Mouse (Mus musculus) monocyte, adult 2 months (primary cell): ENCODE data around the gene Magi3.

Source experiments
- DNase-seq, 2 experiments: peaks; one replicate each; pipeline ENCODE4 v3.0.0; 2022; ENCODE audit warnings: low spot score in 2 of 2, low read depth in 1 of 2

Magi3 gene

DNA sequence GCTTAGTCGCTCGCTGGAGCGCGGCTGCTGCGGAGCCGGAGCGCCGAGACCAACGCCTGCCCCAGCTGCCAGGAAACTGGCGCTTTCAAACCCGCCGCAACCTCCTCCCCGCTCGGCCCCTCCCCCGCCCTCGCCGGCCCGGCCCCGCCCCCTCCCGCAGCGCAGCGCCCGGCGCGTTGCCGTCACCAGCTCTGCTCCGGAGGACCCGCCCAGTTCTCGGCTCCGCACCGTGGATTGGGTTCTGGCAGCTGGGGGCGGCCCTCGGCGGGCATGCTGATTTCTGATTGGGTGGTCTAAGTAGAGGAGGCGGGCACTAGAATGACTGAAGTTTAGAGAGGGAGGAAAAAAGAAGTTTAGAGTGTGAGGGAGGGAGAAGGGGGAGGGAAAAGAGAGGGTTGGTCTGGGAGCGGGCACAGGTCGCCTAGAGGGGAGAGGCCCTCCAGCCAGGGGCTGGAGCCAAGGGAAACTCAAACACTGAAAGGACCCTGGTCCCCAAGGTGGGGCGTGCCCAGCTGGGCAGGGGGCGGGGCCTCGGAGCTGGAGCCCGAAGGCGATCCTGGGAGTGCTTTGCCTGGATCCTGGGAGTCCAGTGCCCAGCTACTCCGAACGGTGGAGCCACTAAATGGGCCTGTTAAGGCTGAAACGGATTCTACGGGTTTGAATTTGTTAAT, at the start of gene Magi3:
Gene Magi3 (minus strand): TSS at position 80 of the 671 bp plus-strand sequence.
- DNase-seq = peak; percentile 92 to 93

GRCm38 (mm10) chr3:104264530-104265145, 44.5 kb upstream of the Magi3 start:
- no peak for DNase-seq

DNA sequence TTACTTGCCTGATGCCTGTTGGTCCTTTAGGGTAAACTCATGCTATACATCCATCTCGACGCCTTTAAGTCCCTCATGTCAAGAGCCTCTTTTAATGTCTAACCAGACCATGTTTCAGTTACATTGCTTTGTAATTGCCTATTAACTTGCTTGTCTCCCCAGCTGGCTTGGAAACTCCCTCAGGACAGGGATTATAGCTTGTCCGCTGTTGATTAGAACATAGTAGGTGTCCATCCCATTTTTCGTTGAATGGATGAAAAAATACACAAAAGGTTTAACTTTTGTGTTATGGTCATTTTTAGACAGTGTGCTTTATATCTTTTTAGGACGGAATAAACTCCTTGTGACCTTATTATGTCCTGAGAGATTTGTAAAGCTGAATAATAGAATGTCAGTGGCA, 40.0 kb upstream of the Magi3 start:
- DNase-seq = no peak

DNA sequence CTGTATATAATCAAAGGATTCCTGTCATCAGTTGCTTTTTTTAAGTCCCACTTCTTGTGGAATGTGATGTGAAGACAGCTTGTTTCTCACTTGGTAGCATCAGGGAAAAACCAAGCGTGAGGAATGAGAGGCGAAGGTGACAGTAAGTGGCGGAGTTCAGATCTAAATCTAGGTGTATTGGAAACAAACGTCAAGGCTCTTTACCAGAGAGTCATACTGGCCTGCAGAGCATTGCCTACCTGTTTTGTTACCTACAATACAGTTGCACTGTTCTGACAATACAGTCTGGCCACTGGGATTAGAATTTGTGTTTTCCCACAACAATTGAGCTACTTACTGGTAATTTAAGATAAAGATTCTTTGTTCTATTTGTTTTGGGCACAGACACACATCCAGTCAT, 39.0 kb upstream of the Magi3 start:
- no peak for DNase-seq

DNA sequence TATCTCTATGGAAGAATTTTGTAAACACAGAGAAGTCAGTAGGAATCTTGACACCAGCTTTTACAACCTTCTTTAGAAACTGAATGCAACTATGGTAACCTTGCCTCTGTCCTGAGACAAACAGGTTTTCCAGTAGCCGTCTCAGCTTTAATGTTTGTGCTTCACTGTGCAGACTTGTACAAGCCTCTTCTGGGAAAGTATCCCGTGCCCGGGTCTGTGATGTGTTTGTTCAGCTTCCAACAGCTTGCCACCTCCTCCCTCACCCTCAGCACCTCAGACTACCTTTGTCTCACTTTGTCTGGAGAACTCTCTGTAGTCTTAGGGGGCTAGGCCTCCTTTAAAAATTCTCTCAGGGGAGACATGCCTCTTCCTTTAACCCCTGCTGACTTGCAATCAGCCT, 36.9 kb upstream of the Magi3 start:
- DNase-seq = no peak

GRCm38 (mm10) chr3:104253760-104254159, 33.6 kb upstream of the Magi3 start:
- no peak for DNase-seq

GRCm38 (mm10) chr3:104247850-104248249, 27.7 kb upstream of the Magi3 start:
- no peak for DNase-seq

DNA sequence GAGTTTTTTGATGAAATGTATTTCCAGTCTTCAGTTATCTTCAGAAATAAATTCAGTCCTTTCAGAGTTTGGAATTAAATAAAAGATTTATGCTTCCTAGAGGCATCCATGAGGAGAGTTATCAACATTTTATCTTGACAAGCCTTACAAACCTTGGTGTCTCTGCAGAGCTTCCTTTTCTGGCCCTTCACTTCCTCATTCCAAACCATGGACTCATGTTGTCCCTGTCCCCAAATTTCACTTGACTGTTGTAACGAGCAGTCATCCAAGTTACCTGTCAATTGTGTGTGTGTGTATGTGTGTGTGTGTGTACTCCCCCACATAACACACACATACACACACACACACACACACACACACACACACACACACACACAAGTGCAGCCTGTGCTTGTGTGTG, 26.9 kb upstream of the Magi3 start:
- DNase-seq = no peak

DNA sequence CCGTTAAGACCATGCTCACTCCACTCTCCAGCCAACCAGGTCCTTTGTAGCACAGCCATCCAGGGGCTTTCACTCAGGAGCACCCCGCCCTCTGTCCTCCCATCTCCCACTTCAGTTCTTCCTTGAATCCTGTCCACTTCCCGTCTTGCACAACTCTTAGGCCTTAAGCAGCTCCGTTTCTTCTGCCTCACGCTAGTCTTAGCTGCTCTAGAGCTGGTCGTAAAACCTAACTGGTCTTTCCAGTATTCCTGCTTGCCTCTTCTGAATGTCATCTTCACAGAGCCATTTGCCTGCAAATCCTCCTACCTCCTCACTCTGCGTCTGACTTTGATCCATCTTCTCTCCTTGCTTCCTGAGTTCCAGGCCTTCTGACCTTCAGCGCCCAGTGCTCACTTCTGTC, 24.2 kb upstream of the Magi3 start:
- no peak for DNase-seq

DNA sequence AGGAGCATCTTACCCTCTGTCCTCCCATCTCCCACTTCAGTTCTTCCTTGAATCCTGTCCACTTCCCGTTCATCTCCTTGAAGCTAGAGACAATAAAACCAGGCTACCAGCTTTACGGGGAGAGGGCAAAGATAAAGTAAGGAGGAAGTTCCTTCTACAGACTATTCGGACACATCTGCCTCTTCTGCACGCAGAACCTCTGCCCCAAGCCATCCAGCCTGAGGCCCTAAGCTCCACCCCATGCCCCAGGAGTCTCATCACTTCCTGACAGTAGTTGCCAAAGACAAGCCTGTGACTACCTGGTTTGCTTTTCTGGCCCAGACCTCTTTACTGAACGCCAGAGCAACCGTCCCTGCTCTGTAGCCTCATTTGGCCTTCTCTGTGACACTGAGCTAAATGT, 23.8 kb upstream of the Magi3 start:
- DNase-seq = no peak

- no peak for DNase-seq
Measured at GRCm38 (mm10) chr3:104239785-104240184, 19.6 kb upstream of the Magi3 start.

- no peak for DNase-seq
Measured at GRCm38 (mm10) chr3:104239376-104239775, 19.2 kb upstream of the Magi3 start.

DNA sequence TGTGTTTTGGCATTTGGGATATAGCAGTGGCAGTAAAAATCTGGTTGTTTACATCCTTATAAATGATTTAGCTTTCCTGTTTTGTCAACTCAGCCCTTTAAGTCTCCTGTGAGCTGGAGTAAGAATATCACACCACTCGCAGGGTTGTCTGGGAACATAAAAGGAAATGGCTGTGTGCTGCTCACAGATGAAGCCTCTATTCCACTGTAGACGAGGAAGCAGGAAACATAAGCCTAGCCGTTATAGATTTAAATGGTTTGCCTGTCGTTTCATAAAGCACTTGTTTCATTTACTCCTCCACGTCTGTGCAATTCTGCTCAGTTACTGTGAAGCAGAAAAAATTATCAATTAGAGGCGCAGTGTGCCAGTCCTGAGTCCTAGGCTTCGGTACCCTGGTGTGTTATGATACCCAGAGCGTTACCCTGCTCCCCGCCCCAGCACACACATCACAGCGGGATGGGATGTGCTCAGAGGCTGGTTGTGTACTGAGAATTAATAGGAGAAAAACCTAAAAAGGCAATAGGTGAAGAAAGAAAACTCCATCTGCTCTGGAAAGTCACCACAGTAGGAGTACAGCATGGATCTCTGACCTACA, 17.8 kb upstream of the Magi3 start:
- DNase-seq = no peak

DNA sequence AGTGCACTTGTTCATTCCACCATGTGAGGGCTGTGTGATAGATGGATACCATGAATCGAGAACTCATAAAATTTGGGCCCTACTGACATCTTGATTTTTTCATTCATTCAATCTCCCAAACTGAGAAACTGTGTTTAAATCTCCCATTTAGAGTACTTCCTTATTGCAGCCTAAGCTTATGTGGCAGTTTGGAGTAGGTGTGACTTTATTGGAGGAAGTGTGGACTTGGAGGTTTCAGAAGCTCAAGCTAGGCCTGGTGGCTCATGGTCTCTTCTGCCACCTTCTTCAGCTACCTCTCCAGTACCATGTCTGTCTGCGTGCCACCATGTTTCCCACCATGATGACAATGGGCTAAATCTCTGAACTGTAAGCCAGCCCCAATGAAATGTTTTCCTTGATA, 15.9 kb upstream of the Magi3 start:
- no peak for DNase-seq

- DNase-seq = no peak
Measured at GRCm38 (mm10) chr3:104235099-104235498, 14.9 kb upstream of the Magi3 start.

DNA sequence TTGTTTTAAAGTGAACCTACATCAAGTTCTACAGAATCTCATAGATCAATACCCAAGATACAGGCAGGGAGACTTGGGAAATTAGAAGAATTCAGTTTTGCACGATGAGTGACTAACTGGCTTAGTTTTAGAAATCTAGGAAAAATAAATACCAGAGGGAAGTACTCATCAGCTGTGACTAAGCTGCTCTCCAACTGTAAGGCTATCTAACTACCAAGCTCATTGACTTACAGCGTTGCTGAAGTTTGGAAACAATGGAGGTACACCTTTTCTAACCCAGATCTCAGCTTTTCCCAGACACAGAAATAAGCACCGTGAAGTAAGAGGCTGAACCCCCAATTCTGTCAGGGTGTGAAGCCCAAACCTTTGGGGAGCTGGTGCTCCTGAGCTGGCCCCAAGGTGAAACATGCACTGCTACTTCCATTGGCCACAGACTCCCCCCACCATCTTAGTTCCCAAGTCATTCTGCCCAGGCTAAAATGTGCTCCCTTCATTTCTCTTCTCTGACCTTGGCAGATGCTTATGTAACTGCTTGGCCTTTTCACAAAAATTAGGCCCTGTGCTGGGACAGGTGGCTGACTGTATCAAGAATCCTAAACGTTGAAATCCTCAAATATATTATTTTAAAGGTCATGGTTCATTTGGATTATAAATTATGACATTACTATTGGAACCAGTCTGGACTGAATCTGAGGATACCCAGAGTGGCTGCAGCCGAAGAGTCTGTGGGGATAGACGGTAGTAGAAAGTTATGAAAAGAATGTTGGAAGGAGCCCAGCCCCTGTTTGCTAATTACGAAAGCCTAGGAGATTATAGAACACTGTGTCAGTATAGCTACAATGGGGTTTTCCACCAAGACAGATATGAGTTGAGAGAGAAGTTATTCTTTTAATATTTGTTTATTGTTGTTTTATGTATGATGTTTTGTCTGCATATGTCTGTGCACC, 13.5 kb upstream of the Magi3 start:
- no peak for DNase-seq

DNA sequence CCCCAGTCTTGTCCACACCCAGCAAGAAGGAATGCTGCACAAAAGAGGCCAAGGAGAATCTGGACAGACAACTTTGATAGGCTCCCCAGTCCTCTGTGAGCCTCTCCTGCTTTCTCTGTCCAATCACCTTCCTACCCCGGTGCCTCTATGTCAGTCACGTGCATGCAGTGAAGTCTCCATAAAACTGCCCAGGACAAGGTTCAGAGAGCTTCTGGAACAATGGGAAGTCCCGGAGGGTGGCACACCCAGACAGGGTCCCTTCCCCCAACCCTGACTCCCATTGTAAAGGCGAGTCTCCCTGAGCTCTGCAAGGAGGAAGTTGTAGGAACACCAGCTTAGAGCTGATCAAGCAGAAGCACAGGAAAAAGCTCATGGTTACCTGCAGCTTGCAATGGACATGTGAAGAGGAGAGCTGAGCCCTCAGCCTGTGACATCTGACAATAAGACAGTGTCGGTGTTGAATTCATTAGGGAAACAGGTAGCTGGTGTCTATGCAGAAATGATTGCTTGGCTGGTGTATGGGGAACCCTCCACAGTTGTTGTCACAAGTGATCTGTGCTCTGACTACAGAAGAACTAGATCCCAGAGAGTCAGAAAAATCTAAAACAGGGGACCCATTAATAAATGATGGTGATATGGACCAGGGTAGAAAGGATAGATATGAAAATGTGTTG, 7.4 kb upstream of the Magi3 start:
- no peak for DNase-seq

DNA sequence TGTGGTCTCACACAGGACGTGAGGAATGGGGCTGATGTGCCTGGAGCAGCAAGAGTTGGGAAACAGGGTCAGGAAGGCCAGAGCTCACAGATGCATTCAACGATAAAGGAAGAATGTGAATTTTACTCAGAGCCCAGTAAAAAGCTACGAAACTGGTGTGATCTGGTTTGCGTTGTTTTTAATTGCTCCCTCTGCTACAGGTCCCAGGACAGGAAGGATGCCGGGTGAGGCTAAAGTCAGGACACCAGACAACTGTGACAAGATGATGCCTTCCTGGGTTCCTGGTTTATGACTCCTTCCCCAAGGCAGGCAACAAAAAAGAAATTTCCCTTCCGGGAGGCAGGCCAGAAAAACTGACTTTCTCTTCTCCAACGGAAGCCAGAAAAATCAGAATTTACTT, 6.6 kb upstream of the Magi3 start:
- DNase-seq = no peak

DNA sequence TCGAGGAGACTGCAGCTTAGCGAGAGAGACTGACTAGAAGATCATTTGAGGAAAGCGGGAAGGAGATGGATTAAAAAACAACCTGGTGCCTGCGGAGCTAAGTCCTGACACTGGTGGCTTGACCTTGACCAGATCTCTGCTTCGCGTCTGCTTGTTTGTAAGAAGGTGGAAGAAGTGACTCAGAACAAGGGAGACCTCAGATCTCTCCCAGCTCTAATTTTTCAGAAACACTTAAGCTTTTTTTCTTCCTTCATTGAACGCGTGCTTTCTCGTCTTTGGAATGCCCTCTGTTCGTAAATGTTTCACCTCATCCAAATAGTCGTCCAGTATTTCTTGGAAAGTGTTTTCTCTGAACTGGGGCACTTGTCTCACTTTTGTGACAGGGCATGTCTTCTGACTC, 982 bp upstream of the Magi3 start:
- no peak for DNase-seq

- DNase-seq = no peak
Measured at GRCm38 (mm10) chr3:104219531-104220294, 461 bp downstream of the Magi3 start.
